Mouse (Mus musculus) kidney, adult 2 months (tissue): Measurements from ENCODE around the gene Sphk1.

ENCODE experiments used
- CTCF ChIP-seq: fragments of 200-500 bp; conservative IDR thresholded peaks from 2 replicates; pipeline ENCODE4 v1.5.1; 2011; ENCODE audit warnings: low read depth, mild to moderate bottlenecking, control low read depth, low read length, moderate library complexity, mixed read lengths; ENCODE audit not compliant: insufficient read depth, insufficient read length
- POLR2A ChIP-seq: fragments of 200-500 bp; IDR thresholded peaks from one replicate; pipeline ENCODE4 v1.6.1; 2011; ENCODE audit warnings: low read depth, low read length, control low read depth

GRCm38 (mm10) chr11:116522046-116522445 lies 8.7 kb upstream of the Sphk1 start:
- TF ChIP-seq CTCF: no peak
- TF ChIP-seq POLR2A: no peak
